Mouse (Mus musculus): ENCODE measurements around the gene Mptx1.

GRCm38 (mm10) chr1:174303162-174303561, 27.2 kb upstream of the Mptx1 start:
- TF ChIP-seq CTCF (conservative IDR thresholded peaks at IDR 0.05; ENCODE audit: low read length) = no peak
- no peak for TF ChIP-seq NANOG (IDR thresholded peaks at IDR 0.05; ENCODE audit: borderline replicate concordance, low read length)
